ENCODE assay signal across 8 mouse cellular contexts in genomic region chr13:67060161-67060785, GRCm38 (mm10). TPM values are rescaled to one million over a fixed set of nuclear protein-coding genes. Genes with fewer than 3 reads are reported as not detected.
DNase-seq lines count a peak whose midpoint lies in the region; ATAC-seq and TF ChIP-seq lines count a peak whose summit lies in the region.

No protein-coding gene starts in this region.

- peak; percentile 15 for DNase-seq in kidney, adult 9 months
- DNase-seq in kidney, postnatal 14 days, result no peak
- no peak for DNase-seq in Patski (ENCODE audit: low read depth, low spot score)
- DNase-seq in forebrain, postnatal 0 days, result no peak
- DNase-seq in gastrocnemius, postnatal 25 days, result no peak
- DNase-seq in urinary bladder, postnatal 36 days (ENCODE audit: low spot score in 2 of 2), result no peak

- no peaks in the 10 kb centered on the region for H3K27me3 ChIP-seq in Patski
- H3K27me3 ChIP-seq in forebrain, postnatal 0 days (ENCODE audit: insufficient read depth, low read length), result no peaks in the 10 kb centered on the region
- no peaks in the 10 kb centered on the region for H3K27me3 ChIP-seq in liver, embryonic 12.5 days (replicated peaks)
- no peaks in the 10 kb centered on the region for H3K27me3 ChIP-seq in neural tube, embryonic 15.5 days (replicated peaks)

- H3K4me1 ChIP-seq in forebrain, postnatal 0 days (ENCODE audit: insufficient read depth), result 0 out of 2 replicates have a peak, but pooled peaks cover 6% of the 10 kb centered on the region
- peaks cover 23% of the 10 kb centered on the region for H3K4me1 ChIP-seq in liver, embryonic 12.5 days
- H3K4me1 ChIP-seq in neural tube, embryonic 15.5 days, result peaks cover 7% of the 10 kb centered on the region

- in situ Hi-C loops in Patski (cut with MboI; ENCODE audit: low pct_unique_long_range_greater_than_20kb), result no loop called here

- H3K27ac ChIP-seq in forebrain, postnatal 0 days (ENCODE audit: low read depth, low read length), result peak overlapping the region; percentile 68; the same call in 1 of the 2 replicates
- H3K27ac ChIP-seq in liver, embryonic 12.5 days, result peak overlapping the region; percentile 90
- H3K27ac ChIP-seq in neural tube, embryonic 15.5 days (replicated peaks), result peak overlapping the region; percentile 85

- H3K9ac ChIP-seq in forebrain, postnatal 0 days, result peak overlapping the region; percentile 75
- peak overlapping the region; percentile 74 for H3K9ac ChIP-seq in liver, embryonic 12.5 days
- peak overlapping the region; percentile 80 for H3K9ac ChIP-seq in neural tube, embryonic 15.5 days (replicated peaks)

- CTCF ChIA-PET in Patski (lab: Charles Lee), result interaction anchor here (1.4 kb wide), 1 partner anchor 87 kb away, joined by 3 read pairs; no protein-coding TSS in a partner anchor

- peak overlapping the region; percentile 80 for H3K4me2 ChIP-seq in forebrain, postnatal 0 days (ENCODE audit: low read depth)
- H3K4me2 ChIP-seq in liver, embryonic 12.5 days, result peak overlapping the region; percentile 88
- peak overlapping the region; percentile 80 for H3K4me2 ChIP-seq in neural tube, embryonic 15.5 days

- no peaks in the 10 kb centered on the region for H3K36me3 ChIP-seq in forebrain, postnatal 0 days (ENCODE audit: insufficient read depth)
- H3K36me3 ChIP-seq in liver, embryonic 12.5 days, result no peaks in the 10 kb centered on the region
- H3K36me3 ChIP-seq in neural tube, embryonic 15.5 days, result 0 out of 2 replicates have a peak, but pooled peaks cover 4% of the 10 kb centered on the region

- H3K9me3 ChIP-seq in forebrain, postnatal 0 days (ENCODE audit: low read length), result no peaks in the 10 kb centered on the region
- H3K9me3 ChIP-seq in liver, embryonic 12.5 days (replicated peaks), result no peaks in the 10 kb centered on the region
- H3K9me3 ChIP-seq in neural tube, embryonic 15.5 days (replicated peaks), result no peaks in the 10 kb centered on the region; the same call in 1 of the 2 replicates

- H3K4me3 ChIP-seq in forebrain, postnatal 0 days (ENCODE audit: low read depth, low read length), result peak overlapping the region; percentile 83
- H3K4me3 ChIP-seq in liver, embryonic 12.5 days, result peak overlapping the region; percentile 83
- H3K4me3 ChIP-seq in neural tube, embryonic 15.5 days (replicated peaks), result peak overlapping the region; percentile 78

- POLR2A ChIA-PET in Patski (lab: Charles Lee), result no interaction called here

- WGBS in forebrain, postnatal 0 days, result 4% methylated on average over 12 of the region's 12 CpGs
- 4% methylated on average over 12 of the region's 12 CpGs for WGBS in liver, embryonic 12.5 days (ENCODE audit: insufficient replicate concordance)
- 3% methylated on average over 12 of the region's 12 CpGs for WGBS in neural tube, embryonic 15.5 days

- TF ChIP-seq CTCF in Patski (IDR thresholded peaks at IDR 0.05), result no peak
- TF ChIP-seq CTCF in forebrain, postnatal 0 days (IDR thresholded peaks at IDR 0.05; ENCODE audit: low read depth), result no peak

- ATAC-seq in Patski, result peak; percentile 4
- peak; percentile 26 for ATAC-seq in forebrain, postnatal 0 days
- peak; percentile 41 for ATAC-seq in liver, embryonic 12.5 days
- peak; percentile 71 for ATAC-seq in neural tube, embryonic 15.5 days (ENCODE audit: low FRiP score)

RNA-seq across cellular contexts. Expression of gene Zfp712, which starts 0.7 kb away (rescaled TPM):
- 1.5 TPM for polyA plus RNA-seq in Patski (2021)
- 10.1 and 10.2 TPM in 2 replicates for total RNA-seq in forebrain, postnatal 0 days (2014; rRNA removed)
- 1.8 and 3.2 TPM in 2 replicates for polyA plus RNA-seq in forebrain, postnatal 0 days (2015; fragmentation: Nextera tagmentation; extraction: Ambion mirVana)
- 1.0 and 1.1 TPM in 2 replicates for polyA plus RNA-seq in liver, embryonic 12.5 days (2016; fragmentation: Nextera tagmentation; extraction: Ambion mirVana)
- 6.4 and 6.7 TPM in 2 replicates for polyA plus RNA-seq in neural tube, embryonic 15.5 days (2015; fragmentation: Nextera tagmentation; extraction: Ambion mirVana)
- under 1 TPM; 0.94 to 0.95 TPM for total RNA-seq in gastrocnemius, postnatal 25 days (2021)

RNA-seq across cellular contexts. Expression of gene Zfp708, which starts 37.5 kb away (rescaled TPM):
- polyA plus RNA-seq in Patski (2021), result 2.2 TPM
- total RNA-seq in forebrain, postnatal 0 days (2014; rRNA removed), result 12.2 and 12.8 TPM in 2 replicates
- 5.8 and 6.6 TPM in 2 replicates for polyA plus RNA-seq in forebrain, postnatal 0 days (2015; fragmentation: Nextera tagmentation; extraction: Ambion mirVana)
- polyA plus RNA-seq in liver, embryonic 12.5 days (2016; fragmentation: Nextera tagmentation; extraction: Ambion mirVana), result 1.4 and 1.6 TPM in 2 replicates
- 7.5 and 8.3 TPM in 2 replicates for polyA plus RNA-seq in neural tube, embryonic 15.5 days (2015; fragmentation: Nextera tagmentation; extraction: Ambion mirVana)
- 1 to 10 TPM in 1 of 2 experiments, under 1 TPM in 1; 0.32 to 1.3 TPM for total RNA-seq in gastrocnemius, postnatal 25 days (2021)

RNA-seq across cellular contexts. Expression of gene Gm28557, which starts 48.1 kb away (rescaled TPM):
- 3.6 TPM for polyA plus RNA-seq in Patski (2021)
- 1.4 and 2.9 TPM in 2 replicates for total RNA-seq in forebrain, postnatal 0 days (2014; rRNA removed)
- polyA plus RNA-seq in forebrain, postnatal 0 days (2015; fragmentation: Nextera tagmentation; extraction: Ambion mirVana), result 0.92 and 1.4 TPM in 2 replicates
- polyA plus RNA-seq in liver, embryonic 12.5 days (2016; fragmentation: Nextera tagmentation; extraction: Ambion mirVana), result 1.3 and 2.5 TPM in 2 replicates
- 0.99 and 1.5 TPM in 2 replicates for polyA plus RNA-seq in neural tube, embryonic 15.5 days (2015; fragmentation: Nextera tagmentation; extraction: Ambion mirVana)
- 1 to 10 TPM; 2.1 to 3.3 TPM for total RNA-seq in gastrocnemius, postnatal 25 days (2021)

RNA-seq across cellular contexts. Expression of gene Rslcan18, which starts 55.8 kb away (rescaled TPM):
- polyA plus RNA-seq in Patski (2021), result 1.1 TPM
- not detected in 2 replicates for total RNA-seq in forebrain, postnatal 0 days (2014; rRNA removed)
- 0.08 TPM in 1 of 2 replicates, not detected in the other for polyA plus RNA-seq in forebrain, postnatal 0 days (2015; fragmentation: Nextera tagmentation; extraction: Ambion mirVana)
- polyA plus RNA-seq in liver, embryonic 12.5 days (2016; fragmentation: Nextera tagmentation; extraction: Ambion mirVana), result 0.13 and 0.29 TPM in 2 replicates
- 0.17 and 0.19 TPM in 2 replicates for polyA plus RNA-seq in neural tube, embryonic 15.5 days (2015; fragmentation: Nextera tagmentation; extraction: Ambion mirVana)
- total RNA-seq in gastrocnemius, postnatal 25 days (2021), result under 1 TPM; 0.46 to 0.51 TPM

Comparison
In these comparisons a context has a peak if more than half of its experiments do, and no peak if none do; other contexts are left out.
1. ATAC-seq: peak in every context shown above with its lines; median percentile 71 in neural tube, embryonic 15.5 days; 41 in liver, embryonic 12.5 days; 26 in forebrain, postnatal 0 days; 4 in Patski.